Mouse (Mus musculus): Measurements from ENCODE around the gene Acbd3.

The Acbd3 gene

DNA sequence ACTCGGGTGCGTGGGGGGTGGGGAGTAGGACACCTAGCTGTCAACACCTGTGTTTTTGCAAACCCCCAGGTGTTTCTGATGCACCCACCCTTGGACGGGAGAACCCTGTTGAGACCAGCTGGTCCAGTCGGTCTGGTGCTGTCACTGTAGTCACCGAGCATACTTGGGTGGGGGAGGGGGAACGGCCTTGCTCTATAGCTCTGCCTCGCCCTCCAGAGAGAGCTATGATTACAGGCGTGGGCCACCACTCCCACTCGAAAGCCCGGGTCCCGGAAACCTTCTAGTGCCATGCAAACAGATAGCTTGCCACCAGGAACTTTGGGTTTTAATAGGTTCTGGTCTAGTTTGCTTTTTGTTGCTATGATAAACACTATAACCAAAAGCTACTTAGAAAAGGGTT lies 36.3 kb downstream of the Acbd3 start:
- DNase-seq (ENCODE audit: low spot score): no peak

DNA sequence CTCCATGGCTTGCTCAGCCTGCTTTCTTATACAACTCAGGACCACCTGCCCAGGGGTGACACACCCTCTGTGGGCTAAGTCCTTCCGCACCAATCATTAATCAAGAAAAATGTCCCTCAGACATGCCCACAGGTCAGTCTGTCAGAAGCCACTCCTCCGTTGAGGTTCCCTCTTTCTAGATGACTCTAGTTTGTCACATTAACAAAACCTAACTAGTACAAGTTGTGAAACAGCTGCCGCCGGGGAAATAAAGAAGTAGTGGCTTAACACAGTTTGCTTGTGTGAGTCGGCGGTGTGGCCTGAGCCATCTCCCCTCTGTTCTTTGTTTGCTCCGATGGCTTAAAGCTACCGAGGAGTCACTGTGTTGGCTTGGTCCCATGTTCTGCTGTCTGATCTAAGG lies 36.8 kb downstream of the Acbd3 start:
- no peak for DNase-seq (ENCODE audit: low spot score)

DNA sequence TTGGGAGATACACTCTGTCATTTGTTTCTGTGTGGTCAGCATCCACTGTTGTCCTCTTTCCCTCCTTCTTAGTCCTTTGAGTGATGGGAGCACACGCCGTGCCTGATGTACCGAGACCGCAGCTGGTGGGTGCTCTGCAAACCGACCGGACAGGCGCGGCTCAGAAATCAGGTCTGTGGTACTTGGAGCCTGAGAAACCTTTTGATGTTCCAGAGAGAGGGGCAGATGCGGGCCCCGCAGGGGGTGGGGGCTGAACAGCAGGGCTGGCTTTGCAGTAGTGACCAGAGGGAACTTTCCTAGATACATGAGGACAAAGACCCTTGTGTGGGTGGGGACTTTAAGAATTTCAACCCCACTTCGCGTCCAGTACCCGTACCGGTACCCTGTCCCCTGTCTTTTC lies 37.5 kb downstream of the Acbd3 start:
- DNase-seq (ENCODE audit: low spot score): no peak

DNA sequence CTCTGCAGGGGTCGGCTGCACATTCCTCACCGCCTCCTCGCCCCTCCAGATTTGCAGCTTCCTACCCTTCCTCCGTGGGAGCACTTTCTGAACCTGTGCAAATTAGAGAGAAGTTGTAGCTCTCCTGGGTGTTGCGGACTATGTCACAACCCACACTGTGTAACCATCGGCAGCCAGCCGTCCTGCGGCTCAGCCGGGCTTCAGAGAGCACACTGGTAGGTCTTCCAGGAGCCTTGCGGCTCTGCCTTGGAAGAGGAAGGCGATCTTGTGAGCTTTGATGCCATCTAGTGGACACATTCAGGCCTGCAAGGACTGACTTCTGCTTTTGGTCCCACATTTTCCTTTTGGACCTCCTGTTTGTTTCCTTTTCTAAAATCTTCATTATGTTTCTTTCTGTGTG lies 38.0 kb downstream of the Acbd3 start:
- peak; percentile 77 for DNase-seq (ENCODE audit: low spot score)

DNA sequence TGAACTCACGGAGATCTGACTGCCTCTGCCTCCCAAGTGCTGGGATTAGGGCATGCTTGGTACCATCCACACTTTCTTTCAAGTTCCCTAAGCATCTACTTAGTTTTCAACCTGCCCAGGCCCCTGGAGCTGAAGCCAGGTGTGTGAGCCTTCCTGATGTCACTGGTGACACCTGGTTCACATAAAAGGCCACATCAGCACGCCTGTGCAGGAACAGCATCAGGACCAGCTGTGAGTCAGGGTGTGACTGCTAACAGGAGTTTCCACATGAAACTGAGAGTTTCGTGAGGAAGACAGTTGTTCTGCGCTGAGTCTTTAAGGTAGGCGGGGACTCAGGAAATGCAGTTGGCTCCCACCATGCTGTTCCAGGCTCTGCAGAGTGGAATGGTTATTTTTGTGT lies 39.5 kb downstream of the Acbd3 start:
- DNase-seq (ENCODE audit: low spot score): no peak

DNA sequence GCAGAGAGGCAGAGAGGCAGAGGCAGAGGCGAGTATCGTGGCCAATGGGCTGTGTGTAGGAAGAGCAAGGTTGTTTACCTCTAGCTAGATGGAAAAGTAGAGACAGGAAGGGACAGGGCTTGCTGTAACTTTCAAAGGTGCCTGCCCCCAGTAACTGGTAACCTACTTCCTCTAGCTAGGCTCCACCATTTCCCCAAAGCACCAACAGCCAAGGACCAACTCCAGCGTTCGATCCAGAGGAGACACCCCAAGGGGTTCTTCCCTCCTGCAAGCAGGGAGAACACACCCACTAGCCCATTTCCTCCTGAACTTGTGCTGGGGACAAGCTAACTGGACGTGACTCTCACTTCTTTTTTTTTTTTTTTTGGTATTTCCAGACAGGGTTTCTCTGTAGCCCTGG lies 40.7 kb downstream of the Acbd3 start:
- peak; percentile 43 for DNase-seq (ENCODE audit: low spot score)

DNA sequence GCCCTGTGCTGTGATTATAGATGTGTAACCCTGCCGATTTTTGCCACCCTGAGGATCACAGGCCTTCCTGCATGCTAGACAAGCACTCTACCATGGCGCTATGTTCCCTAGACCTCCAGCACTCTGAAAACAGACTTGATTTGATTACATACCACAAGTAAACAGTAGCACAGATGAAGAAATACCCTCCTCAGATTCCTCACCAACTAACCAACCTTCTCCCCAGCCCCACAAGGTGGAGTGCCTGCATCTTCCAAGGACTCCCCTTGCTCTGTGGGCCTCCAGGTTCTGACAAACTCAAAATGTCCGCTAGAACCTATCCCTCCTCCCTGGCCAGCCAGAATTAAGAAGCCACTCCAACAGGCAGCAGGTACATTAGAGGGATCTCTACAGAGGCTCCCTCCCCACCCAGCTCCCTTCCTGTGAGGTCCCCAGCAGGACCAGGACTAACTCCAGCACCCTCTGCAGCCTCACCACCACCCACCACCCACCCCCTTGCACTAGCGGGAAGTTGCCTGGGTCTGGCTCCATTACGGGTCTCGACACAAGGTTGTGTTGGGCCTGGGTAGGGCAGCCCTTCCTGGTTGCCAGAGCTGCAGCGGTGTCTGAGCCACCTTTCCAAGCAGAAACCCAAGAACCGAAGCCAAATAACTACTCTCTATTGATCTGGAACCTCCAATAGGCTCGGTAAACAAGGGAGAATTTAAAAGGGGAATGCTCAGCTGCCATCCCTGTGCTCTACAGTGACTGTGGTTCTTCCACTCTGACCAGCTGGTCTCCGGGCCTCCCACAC lies 41.9 kb downstream of the Acbd3 start:
- DNase-seq (ENCODE audit: low spot score): peak; percentile 37

DNA sequence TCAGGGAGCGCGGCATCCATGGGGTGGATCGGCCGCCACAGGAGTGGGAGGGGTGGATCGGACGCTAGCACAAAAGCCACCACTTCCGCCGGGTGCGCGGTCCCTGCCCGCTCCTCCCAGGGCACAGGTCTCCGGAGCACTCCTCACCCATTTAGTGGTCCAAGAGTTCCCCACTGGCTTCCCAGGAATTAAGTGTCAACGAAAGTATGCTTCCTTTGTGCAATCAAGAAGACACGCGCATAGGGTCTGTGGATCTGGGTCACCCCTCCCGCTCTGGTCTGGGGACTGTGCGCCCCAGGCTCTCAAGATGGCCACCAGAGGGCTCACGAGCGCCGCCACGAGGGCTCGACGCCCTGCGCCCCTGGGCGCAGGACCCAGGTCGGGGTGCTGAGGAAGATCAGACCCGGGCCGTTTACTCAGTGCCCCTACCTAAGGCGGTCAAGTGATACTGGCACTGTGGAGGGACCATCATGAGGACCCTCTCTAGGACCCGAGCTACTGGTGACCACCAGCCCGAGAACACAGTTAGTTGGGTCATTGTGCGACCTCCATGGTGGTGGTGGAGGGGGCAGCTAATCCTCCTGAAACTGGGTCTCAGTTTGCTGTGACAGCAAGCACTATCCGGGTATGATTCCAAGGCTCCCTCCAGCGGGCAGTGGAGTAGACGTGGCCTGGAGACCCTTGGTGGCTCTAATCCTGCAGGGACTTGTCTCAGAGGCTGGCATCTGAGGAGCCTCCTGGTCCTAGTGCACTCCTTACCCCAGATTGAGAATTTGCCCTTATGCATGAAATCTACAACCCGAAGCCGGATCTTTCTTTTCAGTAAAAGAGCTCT lies 42.7 kb downstream of the Acbd3 start:
- peak; percentile 72 for DNase-seq (ENCODE audit: low spot score)

DNA sequence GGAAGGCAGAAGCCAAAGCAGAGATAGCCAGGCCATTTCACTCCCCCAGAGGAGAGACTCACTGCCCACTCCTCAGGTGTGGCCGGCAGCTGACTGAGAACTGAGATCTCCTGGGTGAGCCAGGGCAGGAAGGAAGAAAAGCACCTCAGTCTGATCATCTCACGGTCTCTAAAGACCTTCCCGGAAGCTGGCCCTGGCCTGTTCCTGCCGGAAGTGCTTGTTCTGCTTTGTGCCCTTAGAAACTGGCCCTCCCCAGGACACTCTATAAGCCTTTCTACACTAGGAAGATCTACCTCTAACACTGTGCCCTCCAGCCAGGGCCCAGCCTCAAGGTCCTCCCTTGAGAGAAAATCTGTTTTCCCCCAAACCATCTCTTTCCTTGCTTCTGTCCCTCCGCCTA lies 45.5 kb downstream of the Acbd3 start:
- peak; percentile 11 for DNase-seq (ENCODE audit: low spot score)

DNA sequence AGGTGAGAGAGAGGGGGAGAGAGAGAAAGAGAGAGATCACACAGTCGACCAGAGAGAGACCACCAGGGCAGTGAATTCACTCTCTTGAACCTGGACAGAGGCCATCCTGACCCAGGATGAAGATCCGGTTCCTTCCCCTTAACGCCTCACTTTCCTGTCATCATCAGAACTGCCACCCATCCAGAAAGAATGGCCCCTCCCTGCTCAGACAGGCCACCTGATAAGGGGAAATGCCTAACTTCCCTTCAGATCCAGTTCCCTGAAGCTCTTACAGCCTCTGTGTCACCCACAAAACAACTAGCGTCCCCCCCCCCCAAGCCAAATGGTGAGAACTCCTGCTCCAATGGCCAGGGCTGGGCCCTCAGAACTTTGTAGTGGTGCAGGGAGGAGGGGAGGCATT lies 45.9 kb downstream of the Acbd3 start:
- DNase-seq (ENCODE audit: low spot score): no peak

DNA sequence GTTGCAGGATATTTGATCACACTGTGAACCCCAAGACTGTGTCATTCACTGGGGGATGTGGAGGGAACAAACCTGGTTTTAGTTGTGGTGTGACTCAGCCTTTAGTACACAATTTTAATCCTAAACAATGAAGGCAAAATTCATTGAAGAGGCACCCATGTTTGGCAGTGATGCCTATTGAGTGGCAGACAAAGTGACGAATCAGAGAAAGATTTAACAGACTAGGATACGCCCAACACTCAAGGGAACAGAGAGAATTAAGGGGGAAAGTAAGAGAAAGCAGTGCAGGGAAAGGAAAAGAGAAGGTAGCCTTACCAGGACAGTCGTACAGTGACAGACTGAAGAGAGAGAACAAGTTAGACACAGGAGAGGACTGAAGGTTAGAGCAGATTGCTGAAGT lies 46.4 kb downstream of the Acbd3 start:
- DNase-seq (ENCODE audit: low spot score): no peak

DNA sequence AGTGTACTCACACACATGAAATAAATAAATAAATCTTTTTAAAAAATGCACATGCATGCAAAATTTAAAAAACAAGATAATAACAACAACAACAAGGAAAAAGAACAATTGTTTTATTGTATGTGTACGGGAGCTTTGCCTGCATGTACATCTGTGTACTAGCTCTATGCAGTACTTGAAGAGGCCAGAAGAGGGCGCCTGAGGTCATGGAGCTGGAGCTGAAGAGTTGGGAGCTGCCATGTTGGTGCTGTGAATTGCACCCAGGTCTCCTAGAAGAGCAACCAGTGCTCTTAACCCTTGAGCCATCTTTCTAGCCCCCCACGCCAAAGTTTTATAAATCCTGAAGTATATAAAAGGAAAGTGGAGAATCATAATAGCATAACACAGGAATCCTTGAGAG lies 48.8 kb downstream of the Acbd3 start:
- DNase-seq (ENCODE audit: low spot score): peak; percentile 42

DNA sequence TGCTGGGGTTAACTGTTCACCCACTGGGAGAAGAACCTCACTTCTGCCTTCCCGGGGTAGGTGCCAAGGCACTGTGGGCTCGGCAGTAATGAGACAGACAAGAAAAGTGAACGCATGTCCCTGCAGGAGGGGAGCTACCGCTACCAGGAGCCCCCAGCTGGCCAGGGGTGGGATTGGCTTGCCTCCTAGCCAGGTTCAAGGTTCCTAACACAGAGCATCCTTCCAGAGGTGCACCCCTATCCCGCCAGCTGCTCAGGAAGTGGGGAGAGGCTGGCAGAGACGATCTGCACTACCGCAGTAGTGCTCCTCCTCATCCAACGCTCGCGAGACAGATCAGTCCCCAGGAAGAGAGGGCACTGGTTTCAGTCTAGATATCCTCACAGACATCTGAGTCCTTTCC lies 49.5 kb downstream of the Acbd3 start:
- DNase-seq (ENCODE audit: low spot score): peak; percentile 19

DNA sequence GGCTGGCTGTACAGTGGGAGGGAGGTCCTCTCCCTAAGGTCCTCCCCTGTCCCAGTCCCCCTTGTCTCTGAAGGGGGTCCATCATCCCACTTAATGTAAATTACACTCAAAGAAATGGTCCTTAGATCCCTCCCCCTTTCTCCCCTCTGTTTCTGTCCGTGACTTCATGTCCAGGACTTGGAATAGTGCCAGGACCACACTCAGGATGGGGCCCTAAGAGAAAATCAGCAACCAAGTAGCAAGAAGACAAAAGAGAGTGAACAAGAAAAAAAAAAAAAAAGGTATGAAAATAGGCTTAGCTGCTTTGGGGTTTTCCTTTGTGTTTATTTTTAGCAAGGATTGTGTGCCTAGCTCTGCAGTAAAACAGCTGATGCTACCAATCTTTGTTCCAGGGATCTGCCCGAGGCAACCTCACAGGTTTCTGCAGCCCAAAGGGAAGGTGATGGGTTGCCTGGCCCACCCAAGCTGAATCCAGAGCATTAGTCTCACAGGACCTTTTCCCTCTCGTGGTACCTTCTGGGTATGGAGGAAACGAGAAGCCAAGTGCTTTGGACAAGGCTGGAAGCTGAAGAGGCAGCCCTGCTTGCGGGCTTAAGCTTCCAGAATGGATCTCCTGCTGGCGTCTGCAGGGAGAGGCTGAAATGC lies 50.1 kb downstream of the Acbd3 start:
- DNase-seq (ENCODE audit: low spot score): no peak

DNA sequence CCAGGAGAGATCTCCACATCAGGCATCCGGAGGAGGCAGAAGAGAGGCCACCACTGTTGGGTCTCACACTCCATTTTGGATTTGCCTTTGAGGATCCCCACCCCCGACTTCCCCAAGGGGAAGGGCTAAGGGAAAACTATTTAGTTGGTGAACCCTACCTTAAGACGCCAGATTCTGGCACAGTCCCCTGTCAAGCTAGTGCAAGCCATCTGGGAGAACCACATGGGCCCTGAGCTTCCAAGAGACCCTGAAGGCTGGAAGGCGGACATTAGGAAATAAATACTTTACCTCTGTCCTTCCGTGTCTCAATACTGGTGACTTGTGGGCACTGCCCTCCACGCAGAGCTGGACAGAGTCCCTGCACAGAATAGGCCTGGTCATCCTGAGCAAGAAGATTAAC lies 50.7 kb downstream of the Acbd3 start:
- DNase-seq (ENCODE audit: low spot score): no peak

DNA sequence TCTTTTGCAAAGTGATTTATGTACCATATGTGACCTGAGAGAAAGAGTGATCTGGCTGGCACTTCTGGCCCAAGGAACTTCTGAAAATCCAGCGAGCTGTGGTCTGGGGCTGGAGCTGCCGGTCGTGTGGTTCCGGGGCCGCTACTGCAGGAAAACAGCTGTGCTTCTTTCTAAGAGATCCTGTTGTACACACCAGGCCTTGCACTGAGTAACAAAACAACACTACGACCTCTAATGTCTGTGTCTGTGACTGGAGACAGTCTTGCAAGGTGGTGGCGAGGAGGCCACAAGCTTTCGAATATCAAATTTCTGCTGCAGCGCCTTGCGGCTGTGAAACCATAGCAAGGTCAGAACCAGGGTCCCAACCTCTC lies 51.4 kb downstream of the Acbd3 start:
- no peak for DNase-seq (ENCODE audit: low spot score)

DNA sequence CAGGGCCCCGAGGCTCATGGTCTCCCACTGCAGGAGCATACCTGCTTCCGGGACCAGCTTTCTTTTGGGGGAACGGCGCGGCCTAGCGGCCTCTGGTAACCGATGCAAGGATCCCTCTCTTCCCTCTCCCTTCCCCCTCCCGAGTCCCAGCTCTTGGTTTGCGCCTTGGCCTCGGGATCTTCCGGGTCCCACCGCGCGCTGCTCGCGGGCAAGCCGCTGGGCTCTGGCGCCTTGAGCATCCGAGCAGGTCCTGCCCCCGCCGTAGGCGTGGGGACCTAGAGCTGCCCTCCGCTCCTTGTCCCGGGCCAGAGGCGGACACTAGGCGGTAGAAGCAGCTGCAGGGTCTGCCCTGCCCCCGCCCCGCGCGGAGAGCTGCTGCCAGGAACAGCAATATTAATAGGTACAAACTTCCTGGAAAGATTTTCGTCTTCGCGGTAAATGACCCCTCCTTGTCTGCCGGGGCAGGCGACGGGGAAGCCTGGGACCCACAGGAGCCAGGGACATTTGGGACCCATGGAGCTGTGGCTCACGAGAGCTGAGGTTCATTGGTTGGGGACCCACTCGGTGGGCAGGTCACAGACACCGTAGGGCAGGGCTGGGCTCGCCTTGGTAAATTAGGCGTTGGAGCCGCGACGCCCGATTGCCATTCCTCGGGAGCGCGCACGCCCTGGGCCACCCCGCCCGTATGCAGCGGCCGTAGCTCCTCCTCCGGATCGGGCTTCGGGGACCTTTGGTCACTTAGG lies 52.0 kb downstream of the Acbd3 start:
- DNase-seq (ENCODE audit: low spot score): peak; percentile 71

DNA sequence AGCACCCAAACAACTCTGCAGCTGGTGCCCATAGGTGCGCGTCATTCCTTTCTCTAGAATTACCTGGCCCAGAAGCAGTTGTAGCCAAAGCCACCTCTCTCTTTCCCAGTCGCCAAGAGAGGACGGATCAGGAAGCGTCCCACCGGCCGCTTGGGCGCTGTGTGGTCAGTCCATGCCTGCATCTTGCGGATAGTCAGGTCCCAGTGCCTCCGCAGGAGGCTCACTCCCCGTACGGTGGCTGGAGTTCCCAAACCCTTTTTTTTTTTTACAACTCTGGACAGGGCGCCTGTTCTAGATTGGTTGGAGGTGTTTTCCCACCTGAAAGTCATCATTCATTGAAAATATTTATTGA lies 52.5 kb downstream of the Acbd3 start:
- no peak for DNase-seq (ENCODE audit: low spot score)

DNA sequence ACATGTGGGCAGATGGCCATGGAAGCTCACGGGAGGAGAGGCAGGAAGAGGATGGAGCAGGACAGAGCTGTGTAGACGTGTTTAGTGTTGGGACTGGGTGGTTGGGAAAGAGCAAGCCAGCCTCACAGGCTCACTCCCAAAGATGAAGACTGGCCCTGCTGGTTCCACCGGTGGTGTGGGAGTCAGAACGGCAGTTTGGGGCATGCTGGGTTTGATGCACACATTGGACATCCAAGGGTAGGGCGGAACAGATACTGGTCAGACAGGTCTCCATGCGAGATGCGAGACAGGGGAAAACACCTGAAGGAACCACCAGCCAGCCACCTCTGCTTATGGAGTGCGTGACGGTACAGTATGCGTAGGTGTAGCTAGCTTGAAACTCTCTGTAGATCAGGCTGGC lies 53.1 kb downstream of the Acbd3 start:
- no peak for DNase-seq (ENCODE audit: low spot score)

DNA sequence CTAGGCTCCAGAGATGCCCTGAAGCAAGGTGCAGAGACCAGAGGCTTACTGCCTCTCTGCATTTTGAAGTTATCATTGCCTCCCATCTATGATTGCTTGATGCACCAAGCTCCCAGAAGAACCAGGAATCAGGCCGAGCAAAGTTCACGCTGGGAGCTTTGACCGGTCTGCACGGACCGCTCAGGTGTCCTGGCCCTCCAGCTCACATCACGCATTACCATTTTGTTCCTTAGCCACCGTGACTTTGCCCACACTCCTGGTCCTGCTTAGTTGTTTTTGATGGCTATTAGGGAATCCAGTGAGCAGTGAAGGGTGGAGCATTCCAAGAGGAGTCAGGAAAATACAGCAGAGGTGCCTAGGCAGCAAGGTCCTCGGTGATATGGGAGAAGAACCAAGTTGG lies 54.4 kb downstream of the Acbd3 start:
- DNase-seq (ENCODE audit: low spot score): no peak

DNA sequence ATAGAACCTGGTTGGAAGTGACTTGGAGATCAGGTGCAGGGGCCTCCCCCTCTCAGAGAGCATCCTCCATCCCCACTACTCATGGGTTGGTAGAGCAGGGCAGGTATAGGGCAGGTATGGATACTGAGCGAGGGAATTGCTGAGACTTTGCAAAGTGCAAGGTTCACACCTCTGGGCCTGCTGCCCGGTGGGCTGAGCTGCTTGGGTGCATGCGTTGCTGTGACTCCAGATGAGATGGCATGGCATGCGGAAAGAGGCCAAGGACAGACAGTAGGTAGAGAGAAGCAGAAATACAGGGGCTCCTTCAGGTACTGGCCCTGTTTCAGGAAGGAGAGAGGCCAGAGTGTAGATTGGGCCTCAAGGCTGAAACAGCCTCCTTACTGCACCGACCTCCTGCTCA lies 55.4 kb downstream of the Acbd3 start:
- DNase-seq (ENCODE audit: low spot score): no peak

DNA sequence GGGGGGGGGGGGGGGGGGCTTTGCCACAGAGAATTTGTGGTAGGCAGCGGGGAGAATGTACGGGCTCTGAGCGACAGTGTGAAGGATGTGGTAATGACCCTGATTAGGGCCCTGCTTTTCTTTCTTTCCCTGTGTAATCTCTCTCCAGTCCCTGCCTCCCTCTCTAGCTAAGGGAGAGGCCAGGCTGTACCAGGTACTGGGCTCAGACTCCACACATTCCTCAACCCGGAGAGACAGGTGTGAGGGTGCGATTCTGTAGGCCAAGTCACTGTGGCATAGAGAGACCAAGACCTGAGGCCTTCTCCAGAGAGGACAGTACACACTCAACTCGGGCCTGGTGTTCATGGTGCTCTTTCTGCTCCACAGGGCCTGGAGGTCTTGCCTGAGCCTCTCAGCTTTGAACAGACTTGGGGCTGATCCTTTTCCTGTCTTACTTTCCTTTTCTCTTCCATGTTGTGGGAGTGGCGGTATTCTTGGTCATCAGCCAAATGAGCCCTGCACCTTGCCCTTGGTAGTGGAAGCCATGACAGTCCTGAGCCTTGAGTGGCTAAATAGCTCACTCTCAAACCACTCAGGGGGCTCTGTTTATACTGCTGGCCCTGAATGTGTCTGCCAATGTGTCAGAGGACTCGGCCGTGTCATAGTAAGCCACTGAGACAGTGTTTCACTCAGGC lies 57.2 kb downstream of the Acbd3 start:
- no peak for DNase-seq (ENCODE audit: low spot score)

Measured in T-cell, adult 2 months (primary cell).